Mouse (Mus musculus): Measurements from ENCODE around the gene Unk. TPM values are rescaled to one million over a fixed set of nuclear protein-coding genes. Genes with fewer than 3 reads are reported as not detected.
A peak's percentile ranks its signal among the peaks of the same experiment; 100 is the strongest.

Unk gene
- polyA plus RNA-seq, 1 experiment from 2014 or later, result 8.3 TPM

GRCm38 (mm10) chr11:116008411-116008810, 21.7 kb upstream of the Unk start:
- TF ChIP-seq EP300 (optimal IDR thresholded peaks at IDR 0.05) (no peak), CTCF (IDR thresholded peaks at IDR 0.05; ENCODE audit: low read depth) (no peak)
- 84% methylated on average over 11 of the region's 11 CpGs for WGBS
- no peak overlapping the region for H3K27ac ChIP-seq (replicated peaks)

GRCm38 (mm10) chr11:116008832-116009375, 21.2 kb upstream of the Unk start:
- ATAC-seq (ENCODE audit: low FRiP score, low TSS enrichment) (no peak), DNase-seq (ENCODE audit: low spot score) (no peak)
- no peaks in the 10 kb centered on the region for H3K9me3 ChIP-seq (ENCODE audit: control insufficient read depth, low read length)
- no peak overlapping the region for H3K4me2 ChIP-seq (replicated peaks; ENCODE audit: low read depth)
- no peak overlapping the region for H3K27ac ChIP-seq (replicated peaks)
- H3K36me3 ChIP-seq (ENCODE audit: control insufficient read depth, insufficient read depth, low read length), result peaks cover 7% of the 10 kb centered on the region; the same call in 1 of the 2 replicates
- WGBS, result 88% methylated on average over 12 of the region's 13 CpGs
- H3K4me3 ChIP-seq (ENCODE audit: low read depth, low read length), result no peak overlapping the region
- no peak overlapping the region for H3K9ac ChIP-seq (ENCODE audit: low read length)
- TF ChIP-seq EP300 (optimal IDR thresholded peaks at IDR 0.05) (no peak), CTCF (IDR thresholded peaks at IDR 0.05; ENCODE audit: low read depth) (no peak)
- peaks cover 6% of the 10 kb centered on the region; the same call in 1 of the 2 replicates for H3K4me1 ChIP-seq (replicated peaks; ENCODE audit: control insufficient read depth, insufficient read depth)
- H3K27me3 ChIP-seq (ENCODE audit: control insufficient read depth, insufficient read depth, low read length), result no peaks in the 10 kb centered on the region

More at GRCm38 (mm10) chr11:116008411-116008810, 21.7 kb upstream of the Unk start:
- DNase-seq (ENCODE audit: low spot score), result no peak
- peaks cover 6% of the 10 kb centered on the region; the same call in 1 of the 2 replicates for H3K4me1 ChIP-seq (replicated peaks; ENCODE audit: control insufficient read depth, insufficient read depth)
- no peaks in the 10 kb centered on the region for H3K27me3 ChIP-seq (ENCODE audit: control insufficient read depth, insufficient read depth, low read length)
- peaks cover 7% of the 10 kb centered on the region; the same call in 1 of the 2 replicates for H3K36me3 ChIP-seq (ENCODE audit: control insufficient read depth, insufficient read depth, low read length)
- H3K9ac ChIP-seq (ENCODE audit: low read length), result no peak overlapping the region
- no peak for ATAC-seq (ENCODE audit: low FRiP score, low TSS enrichment)
- H3K4me3 ChIP-seq (ENCODE audit: low read depth, low read length), result no peak overlapping the region
- H3K9me3 ChIP-seq (ENCODE audit: control insufficient read depth, low read length), result no peaks in the 10 kb centered on the region
- H3K4me2 ChIP-seq (replicated peaks; ENCODE audit: low read depth), result no peak overlapping the region

GRCm38 (mm10) chr11:116009661-116010060, 20.5 kb upstream of the Unk start:
- peaks cover 7% of the 10 kb centered on the region; the same call in 1 of the 2 replicates for H3K36me3 ChIP-seq (ENCODE audit: control insufficient read depth, insufficient read depth, low read length)
- H3K4me3 ChIP-seq (ENCODE audit: low read depth, low read length), result no peak overlapping the region
- no peaks in the 10 kb centered on the region for H3K27me3 ChIP-seq (ENCODE audit: control insufficient read depth, insufficient read depth, low read length)
- TF ChIP-seq CTCF (IDR thresholded peaks at IDR 0.05; ENCODE audit: low read depth), result no peak
- no peak for TF ChIP-seq EP300 (optimal IDR thresholded peaks at IDR 0.05)
- DNase-seq (ENCODE audit: low spot score) (no peak), ATAC-seq (ENCODE audit: low FRiP score, low TSS enrichment) (no peak)
- 91% methylated on average over 11 of the region's 11 CpGs for WGBS
- no peaks in the 10 kb centered on the region for H3K9me3 ChIP-seq (ENCODE audit: control insufficient read depth, low read length)
- H3K4me2 ChIP-seq (replicated peaks; ENCODE audit: low read depth), result no peak overlapping the region
- H3K9ac ChIP-seq (ENCODE audit: low read length), result no peak overlapping the region
- H3K4me1 ChIP-seq (replicated peaks; ENCODE audit: control insufficient read depth, insufficient read depth), result peaks cover 6% of the 10 kb centered on the region; the same call in 1 of the 2 replicates
- no peak overlapping the region for H3K27ac ChIP-seq (replicated peaks)

- H3K27ac ChIP-seq (replicated peaks), result no peak overlapping the region
- whole genome bisulfite sequencing, result 81% methylated on average over 8 of the region's 8 CpGs
- ATAC-seq (ENCODE audit: low FRiP score, low TSS enrichment) (no peak), DNase-seq (ENCODE audit: low spot score) (no peak)
- H3K36me3 ChIP-seq (ENCODE audit: control insufficient read depth, insufficient read depth, low read length), result peaks cover 7% of the 10 kb centered on the region; the same call in 1 of the 2 replicates
- H3K4me3 ChIP-seq (ENCODE audit: low read depth, low read length), result no peak overlapping the region
- H3K27me3 ChIP-seq (ENCODE audit: control insufficient read depth, insufficient read depth, low read length), result no peaks in the 10 kb centered on the region
- no peak overlapping the region for H3K9ac ChIP-seq (ENCODE audit: low read length)
- H3K9me3 ChIP-seq (ENCODE audit: control insufficient read depth, low read length), result no peaks in the 10 kb centered on the region
- no peak overlapping the region for H3K4me2 ChIP-seq (replicated peaks; ENCODE audit: low read depth)
- TF ChIP-seq EP300 (optimal IDR thresholded peaks at IDR 0.05) (no peak), CTCF (IDR thresholded peaks at IDR 0.05; ENCODE audit: low read depth) (no peak)
- peaks cover 5% of the 10 kb centered on the region; the same call in 1 of the 2 replicates for H3K4me1 ChIP-seq (replicated peaks; ENCODE audit: control insufficient read depth, insufficient read depth)
Measured at GRCm38 (mm10) chr11:116010146-116010545, 20.0 kb upstream of the Unk start.

GRCm38 (mm10) chr11:116010948-116011347, 19.2 kb upstream of the Unk start:
- Histone ChIP-seq H3K4me1 (replicated peaks; ENCODE audit: control insufficient read depth, insufficient read depth) (no peaks in the 10 kb centered on the region), H3K36me3 (ENCODE audit: control insufficient read depth, insufficient read depth, low read length) (peaks cover 7% of the 10 kb centered on the region; the same call in 1 of the 2 replicates), H3K9me3 (ENCODE audit: control insufficient read depth, low read length) (no peaks in the 10 kb centered on the region), H3K27me3 (ENCODE audit: control insufficient read depth, insufficient read depth, low read length) (no peaks in the 10 kb centered on the region), H3K9ac (ENCODE audit: low read length) (no peak overlapping the region), H3K27ac (replicated peaks) (no peak overlapping the region), H3K4me2 (replicated peaks; ENCODE audit: low read depth) (no peak overlapping the region), H3K4me3 (ENCODE audit: low read depth, low read length) (no peak overlapping the region)
- TF ChIP-seq CTCF (IDR thresholded peaks at IDR 0.05; ENCODE audit: low read depth) (no peak), EP300 (optimal IDR thresholded peaks at IDR 0.05) (no peak)
- ATAC-seq (ENCODE audit: low FRiP score, low TSS enrichment) (no peak), DNase-seq (ENCODE audit: low spot score) (no peak)
- WGBS, result 86% methylated on average over 5 of the region's 5 CpGs

GRCm38 (mm10) chr11:116011529-116012261, 18.4 kb upstream of the Unk start:
- no peak for ATAC-seq (ENCODE audit: low FRiP score, low TSS enrichment)
- no peak for TF ChIP-seq CTCF (IDR thresholded peaks at IDR 0.05; ENCODE audit: low read depth)
- Histone ChIP-seq H3K27me3 (ENCODE audit: control insufficient read depth, insufficient read depth, low read length) (no peaks in the 10 kb centered on the region), H3K4me2 (replicated peaks; ENCODE audit: low read depth) (peak overlapping the region; percentile 90), H3K4me3 (ENCODE audit: low read depth, low read length) (peak overlapping the region; percentile 68), H3K9ac (ENCODE audit: low read length) (peak overlapping the region; percentile 87), H3K27ac (replicated peaks) (peak overlapping the region; percentile 91), H3K36me3 (ENCODE audit: control insufficient read depth, insufficient read depth, low read length) (peaks cover 7% of the 10 kb centered on the region; the same call in 1 of the 2 replicates), H3K9me3 (ENCODE audit: control insufficient read depth, low read length) (no peaks in the 10 kb centered on the region), H3K4me1 (replicated peaks; ENCODE audit: control insufficient read depth, insufficient read depth) (no peaks in the 10 kb centered on the region)
- WGBS, result 24% methylated on average over 14 of the region's 14 CpGs
- no peak for DNase-seq (ENCODE audit: low spot score)

Measured in stomach, postnatal 0 days (tissue).